24 mouse cellular contexts compared by ENCODE assay signal in genomic region chr12:11217726-11218250, GRCm38 (mm10). TPM values are rescaled to one million over a fixed set of nuclear protein-coding genes. Genes with fewer than 3 reads are reported as not detected.
DNase-seq lines count a peak whose midpoint lies in the region; ATAC-seq lines count a peak whose summit lies in the region.
"Had no signal": no experiment of that assay in that cellular context is flagged by ENCODE, and none has a peak within 500 bp of the region (broad histone marks: within the 10 kb centered on the region; RNA-seq: fewer than 3 reads in every experiment).

No protein-coding gene starts in this region.

- peak; percentile 79 to 80 for DNase-seq in spleen, postnatal 36 days (ENCODE audit: low spot score in 2 of 2)
- DNase-seq in spleen, postnatal 10 days (ENCODE audit: low spot score in 2 of 2) = no peak
- DNase-seq in left cerebral cortex, adult 8-10 months (ENCODE audit: low spot score in 2 of 2) = no peak
- no peak for DNase-seq in lung, postnatal 4 days
- DNase-seq: adrenal gland, postnatal 10 days; cerebellum, adult 11 months; cerebellum, adult 9-10 months; cerebellum, postnatal 36 days; embryo, embryonic 11 days; gastrocnemius, adult 2 months; gastrocnemius, postnatal 36 days; heart, postnatal 14 days; kidney, adult 2 months; kidney, postnatal 10 days; layer of hippocampus, adult 9-11 months had no signal

- peak; percentile 87 for ATAC-seq in common myeloid progenitor, adult 5-6 weeks (replicated peaks; ENCODE audit: low read depth, poor library complexity, severe bottlenecking)
- peak; percentile 68 for ATAC-seq in monocyte, adult 5-6 weeks (replicated peaks; ENCODE audit: insufficient number of reproducible peaks, low FRiP score, low TSS enrichment, poor library complexity, severe bottlenecking)
- ATAC-seq: forebrain, embryonic 15.5 days; hindbrain, embryonic 16.5 days; midbrain, embryonic 15.5 days; Patski had no signal

RNA-seq across cellular contexts. Expression of gene Msgn1, which starts 9.0 kb away (rescaled TPM):
- not detected in 2 replicates for total RNA-seq in common myeloid progenitor, adult 5-6 weeks (2017)
- 4.5 to 5.4 TPM in 2 of 3 replicates, not detected in the other for total RNA-seq in monocyte, adult 5-6 weeks (2017)
- total RNA-seq in left cerebral cortex, adult 8-10 months (2022) = not detected
- total RNA-seq: adrenal gland, postnatal 10 days; gastrocnemius, adult 2 months; gastrocnemius, postnatal 36 days; heart, adult 8-10 months; heart, postnatal 14 days; left cerebral cortex, postnatal 25 days; MEL had no signal

RNA-seq across cellular contexts. Expression of gene Gen1, which starts 47.8 kb away (rescaled TPM):
- total RNA-seq in common myeloid progenitor, adult 5-6 weeks (2017) = 24.7 and 28.8 TPM in 2 replicates
- total RNA-seq in monocyte, adult 5-6 weeks (2017) = 2.5 to 4.9 TPM (median 3.6 TPM) in 3 replicates
- total RNA-seq in left cerebral cortex, adult 8-10 months (2022) = 1 to 10 TPM; 1.5 to 2.0 (median 1.8) TPM

RNA-seq across cellular contexts. Expression of gene Smc6, which starts 47.9 kb away (rescaled TPM):
- total RNA-seq in common myeloid progenitor, adult 5-6 weeks (2017) = 119 and 153 TPM in 2 replicates
- total RNA-seq in monocyte, adult 5-6 weeks (2017) = 335 to 352 TPM (median 349 TPM) in 3 replicates
- total RNA-seq in left cerebral cortex, adult 8-10 months (2022) = 10 to 100 TPM; 28.5 to 37.1 (median 32.3) TPM

Comparison
In these comparisons a context has a peak if more than half of its experiments do, and no peak if none do; other contexts are left out.
1. DNase-seq: peak in spleen, postnatal 36 days (2 of 2); none in spleen, postnatal 10 days (0 of 2), left cerebral cortex, adult 8-10 months (0 of 2) and lung, postnatal 4 days (0 of 2).